Mouse (Mus musculus) CH12.LX (cell line): ENCODE measurements around the gene Tmem132c. TPM values are rescaled to one million over a fixed set of nuclear protein-coding genes. Genes with fewer than 3 reads are reported as not detected.

ENCODE experiments used
- DNase-seq: peaks from one replicate; pipeline ENCODE4 v3.0.0-alpha.2; 2013; ENCODE audit errors: extremely low read depth
- H3K27ac ChIP-seq: 2 replicates; pipeline ENCODE4 v1.5.1; 2012; ENCODE audit warnings: low read depth, mild to moderate bottlenecking, control low read depth, moderate library complexity; ENCODE audit not compliant: insufficient read depth
- H3K27me3 ChIP-seq: replicated peaks from 2 replicates; pipeline ENCODE3; 2012; ENCODE audit warnings: inconsistent platforms
- H3K36me3 ChIP-seq, 2 experiments: replicated peaks in 1 of 2; 2 replicates each; pipeline versions ENCODE3 to v1.6.1; 2012; ENCODE audit warnings: inconsistent platforms in 1 of 2, low read length in 1 of 2, mild to moderate bottlenecking in 1 of 2, mixed read lengths in 1 of 2, moderate library complexity in 1 of 2; ENCODE audit not compliant: control insufficient read depth in 1 of 2, insufficient read depth in 1 of 2
- H3K4me1 ChIP-seq, 2 experiments: 2 replicates each; pipeline ENCODE4 v1.6.1; 2012; ENCODE audit warnings: inconsistent platforms in 1 of 2, moderate library complexity in 1 of 2; ENCODE audit not compliant: insufficient read depth in 2 of 2, control insufficient read depth in 1 of 2
- H3K4me2 ChIP-seq: 2 replicates; pipeline ENCODE4 v1.6.1; 2012; ENCODE audit warnings: low read depth, mild to moderate bottlenecking, control low read depth; ENCODE audit not compliant: poor library complexity, insufficient read depth, severe bottlenecking
- H3K4me3 ChIP-seq, 3 experiments: fragments of 150-350 bp in 1 of 3; sonication (generic) in 1 of 3; replicated peaks in 1 of 3; 2 replicates each; pipeline versions ENCODE3 to v1.5.1; 2011 to 2012; ENCODE audit warnings: low read depth in 2 of 3, low read length in 2 of 3, mild to moderate bottlenecking in 2 of 3, moderate library complexity in 2 of 3, control low read depth in 1 of 3, improper control_type of control experiment in 1 of 3, inconsistent platforms in 1 of 3, mixed read lengths in 1 of 3; ENCODE audit not compliant: poor library complexity in 1 of 3
- H3K79me2 ChIP-seq: replicated peaks from 2 replicates; pipeline ENCODE4 v1.6.1; 2012; ENCODE audit warnings: mild to moderate bottlenecking, moderate library complexity; ENCODE audit not compliant: control insufficient read depth, poor library complexity, insufficient read depth, severe bottlenecking; ENCODE audit errors: extremely low read depth
- H3K9ac ChIP-seq: 2 replicates; pipeline ENCODE4 v1.6.1; 2012; ENCODE audit warnings: low read depth, mild to moderate bottlenecking, control low read depth, moderate library complexity; ENCODE audit not compliant: insufficient read depth
- H3K9me3 ChIP-seq: replicated peaks from 2 replicates; pipeline ENCODE3; 2012; ENCODE audit warnings: low read length, inconsistent platforms, mixed read lengths
- BHLHE40 ChIP-seq: IDR thresholded peaks from 2 replicates; pipeline ENCODE4 v1.6.1; 2011; ENCODE audit warnings: mild to moderate bottlenecking, low read depth, low read length, improper control_type of control experiment
- CHD1 ChIP-seq: IDR thresholded peaks from 2 replicates; pipeline ENCODE4 v1.6.1; 2012; ENCODE audit warnings: low read depth, low read length, improper control_type of control experiment, inconsistent platforms
- CTCF ChIP-seq, 2 experiments: IDR thresholded peaks in 1 of 2; conservative IDR thresholded peaks in 1 of 2; 2 replicates each; pipeline ENCODE4 v1.5.1; 2011 to 2012; ENCODE audit warnings: low read depth in 2 of 2, low read length in 2 of 2, improper control_type of control experiment in 1 of 2, inconsistent platforms in 1 of 2, mild to moderate bottlenecking in 1 of 2, moderate library complexity in 1 of 2
- E2F4 ChIP-seq: IDR thresholded peaks from 2 replicates; pipeline ENCODE4 v1.6.1; 2011; ENCODE audit warnings: low read depth, low read length, improper control_type of control experiment; ENCODE audit not compliant: insufficient replicate concordance
- ELF1 ChIP-seq: IDR thresholded peaks from 2 replicates; pipeline ENCODE4 v1.6.1; 2014; ENCODE audit warnings: low read depth, mild to moderate bottlenecking, inconsistent platforms, low read length, improper control_type of control experiment
- ETS1 ChIP-seq: conservative IDR thresholded peaks from 2 replicates; pipeline ENCODE4 v1.6.1; 2012; ENCODE audit warnings: low read depth, mild to moderate bottlenecking, inconsistent platforms, low read length, improper control_type of control experiment, moderate library complexity
- HCFC1 ChIP-seq: IDR thresholded peaks from 2 replicates; pipeline ENCODE4 v1.6.1; 2012; ENCODE audit warnings: low read depth, mild to moderate bottlenecking, inconsistent platforms, low read length, improper control_type of control experiment
- JUND ChIP-seq: conservative IDR thresholded peaks from 2 replicates; pipeline ENCODE4 v1.6.1; 2011; ENCODE audit warnings: low read depth, low read length, improper control_type of control experiment
- KAT2A ChIP-seq: IDR thresholded peaks from 2 replicates; pipeline ENCODE4 v1.6.1; 2012; ENCODE audit warnings: low read length, improper control_type of control experiment, inconsistent platforms; ENCODE audit not compliant: insufficient replicate concordance
- MAX ChIP-seq: IDR thresholded peaks from 2 replicates; pipeline ENCODE4 v1.6.1; 2011; ENCODE audit warnings: low read length, improper control_type of control experiment
- MYC ChIP-seq: IDR thresholded peaks from 2 replicates; pipeline ENCODE4 v1.6.1; 2011; ENCODE audit warnings: low read depth, mild to moderate bottlenecking, improper control_type of control experiment, low read length
- NELFE ChIP-seq: IDR thresholded peaks from 2 replicates; pipeline ENCODE4 v1.6.1; 2011; ENCODE audit warnings: low read depth, low read length, improper control_type of control experiment
- POLR2AphosphoS2 ChIP-seq: IDR thresholded peaks from 2 replicates; pipeline ENCODE4 v1.6.1; 2011; ENCODE audit warnings: low read depth, low read length, improper control_type of control experiment
- RCOR1 ChIP-seq: conservative IDR thresholded peaks from 2 replicates; pipeline ENCODE4 v1.6.1; 2012; ENCODE audit warnings: low read depth, mild to moderate bottlenecking, inconsistent platforms, low read length, improper control_type of control experiment
- SIN3A ChIP-seq: IDR thresholded peaks from 2 replicates; pipeline ENCODE4 v1.6.1; 2012; ENCODE audit warnings: low read length, improper control_type of control experiment, inconsistent platforms
- TCF12 ChIP-seq: IDR thresholded peaks from 2 replicates; pipeline ENCODE4 v1.6.1; 2014; ENCODE audit warnings: low read depth, mild to moderate bottlenecking, inconsistent platforms, low read length, improper control_type of control experiment
- UBTF ChIP-seq: IDR thresholded peaks from 2 replicates; pipeline ENCODE4 v1.6.1; 2012; ENCODE audit warnings: low read depth, mild to moderate bottlenecking, inconsistent platforms, low read length, improper control_type of control experiment, moderate library complexity
- USF2 ChIP-seq: conservative IDR thresholded peaks from 2 replicates; pipeline ENCODE4 v1.6.1; 2011; ENCODE audit warnings: low read depth, low read length, improper control_type of control experiment
- ZC3H11A ChIP-seq: IDR thresholded peaks from 2 replicates; pipeline ENCODE4 v1.6.1; 2012; ENCODE audit warnings: low read depth, mild to moderate bottlenecking, inconsistent platforms, low read length, improper control_type of control experiment
- dilution Hi-C: fragments of 300-500 bp; cut with MboI; formaldehyde crosslinking; loops from 2 replicates; pipeline ENCODE4 v1.14.3; 2020; ENCODE audit warnings: low sequenced_read_pairs; ENCODE audit not compliant: extremely low pct_unique_long_range_greater_than_20kb, extremely low pct_ligation_motif_present
- in situ Hi-C: fragments of 300-500 bp; cut with MboI; formaldehyde crosslinking; loops from 3 replicates; pipeline ENCODE4 v1.14.3; 2019; ENCODE audit warnings: low sequenced_read_pairs, low pct_ligation_motif_present, low pct_unique_long_range_greater_than_20kb, mixed read lengths
- polyA plus RNA-seq: library from polyadenylated mRNA; unstranded; fragments of >175 nt; gene quantifications from 2 replicates; pipeline ENCODE4 v1.2.1, GENCODE M21; 2012; ENCODE audit warnings: low read depth; ENCODE audit not compliant: insufficient read length
- total RNA-seq, 2 experiments: library from RNA; depleted of rRNA; stranded (reverse); fragments of 300-350 nt in 1 of 2; fragments of >200 nt in 1 of 2; gene quantifications; 2 replicates each; pipeline ENCODE4 v1.2.3; 2012 to 2014

The Tmem132c gene
- total and polyA plus RNA-seq, 3 experiments = not detected

GRCm38 (mm10) chr5:127365061-127365460 is 123.5 kb downstream of the Tmem132c start:
- in situ Hi-C loops (no loop called here), dilution Hi-C loops (no loop called here)
- H3K36me3 ChIP-seq = no peaks in the 10 kb centered on the region
- H3K4me3 ChIP-seq = no peak overlapping the region
- H3K9ac ChIP-seq = no peak overlapping the region
- H3K4me1 ChIP-seq = no peaks in the 10 kb centered on the region
- no peak for DNase-seq
- H3K9me3 ChIP-seq = peaks cover 85% of the 10 kb centered on the region
- H3K79me2 ChIP-seq = no peaks in the 10 kb centered on the region
- H3K27me3 ChIP-seq = no peaks in the 10 kb centered on the region
- no peak overlapping the region for H3K27ac ChIP-seq
- TF ChIP-seq RCOR1 (no peak), JUND (no peak), NELFE (no peak), UBTF (no peak), SIN3A (no peak), E2F4 (no peak)
- TF ChIP-seq, all 38 proteins: peak for 0
- H3K4me2 ChIP-seq = no peak overlapping the region

GRCm38 (mm10) chr5:127368191-127368590 is 126.6 kb downstream of the Tmem132c start:
- no peak overlapping the region for H3K4me3 ChIP-seq
- no peak for DNase-seq
- H3K9ac ChIP-seq = no peak overlapping the region
- no peak for TF ChIP-seq JUND
- TF ChIP-seq E2F4 = no peak
- no peak for TF ChIP-seq CHD1
- TF ChIP-seq ZC3H11A = no peak
- TF ChIP-seq HCFC1 = no peak
- TF ChIP-seq ELF1 = no peak
- no peaks in the 10 kb centered on the region for H3K4me1 ChIP-seq
- dilution Hi-C loops (no loop called here), in situ Hi-C loops (no loop called here)
- no peaks in the 10 kb centered on the region for H3K27me3 ChIP-seq
- H3K9me3 ChIP-seq = peaks cover 85% of the 10 kb centered on the region
- no peak overlapping the region for H3K4me2 ChIP-seq
- H3K36me3 ChIP-seq = no peaks in the 10 kb centered on the region
- no peaks in the 10 kb centered on the region for H3K79me2 ChIP-seq
- H3K27ac ChIP-seq = no peak overlapping the region

- Histone ChIP-seq H3K36me3 (no peaks in the 10 kb centered on the region), H3K9ac (no peak overlapping the region), H3K9me3 (peaks cover 85% of the 10 kb centered on the region), H3K27ac (no peak overlapping the region), H3K4me3 (no peak overlapping the region)
- DNase-seq = no peak
- TF ChIP-seq RCOR1 (no peak), BHLHE40 (no peak), CTCF (conservative IDR thresholded peaks at IDR 0.05 in 1 of 2, IDR thresholded peaks at IDR 0.05 in 1 of 2; ENCODE audit: low read depth in 2 of 2, low read length in 2 of 2) (no peak), USF2 (no peak), ETS1 (no peak), MYC (no peak), TCF12 (no peak), POLR2AphosphoS2 (no peak), KAT2A (no peak), UBTF (no peak), HCFC1 (no peak), MAX (no peak)
- TF ChIP-seq, all 38 proteins: peak for 0
- Histone ChIP-seq H3K79me2 (no peaks in the 10 kb centered on the region), H3K4me1 (no peaks in the 10 kb centered on the region), H3K27me3 (no peaks in the 10 kb centered on the region), H3K4me2 (no peak overlapping the region)
- in situ Hi-C loops = no loop called here
- dilution Hi-C loops = no loop called here
Measured at GRCm38 (mm10) chr5:127369812-127370211, 128.2 kb downstream of the Tmem132c start.
